Mouse (Mus musculus) heart, embryonic 14.5 days (tissue): ENCODE measurements around the gene Lrg1. TPM values are rescaled to one million over a fixed set of nuclear protein-coding genes. Genes with fewer than 3 reads are reported as not detected.

Experiments used
- ATAC-seq: fragments of 200-750 bp; cut with Nextera tagmentation; 2 replicates; pipeline ENCODE4 v1.8.0; 2017; ENCODE audit warnings: low read depth, moderate TSS enrichment; ENCODE audit not compliant: insufficient number of reproducible peaks, insufficient read depth, low FRiP score
- H3K27ac ChIP-seq, 2 experiments: fragments of 200-500 bp in 1 of 2; fragments of 300-500 bp in 1 of 2; sonication (generic) in 1 of 2; replicated peaks in 1 of 2; 2 replicates each; pipeline ENCODE4 v1.5.1; 2012 to 2014; ENCODE audit warnings: low read depth in 2 of 2, low read length in 2 of 2, control low read depth in 1 of 2, mild to moderate bottlenecking in 1 of 2, mixed read lengths in 1 of 2; ENCODE audit not compliant: control insufficient read depth in 1 of 2, insufficient read depth in 1 of 2
- H3K27me3 ChIP-seq: fragments of 300-500 bp; sonication (generic); 2 replicates; pipeline ENCODE4 v1.6.1; 2014; ENCODE audit warnings: mild to moderate bottlenecking, low read length, control low read depth; ENCODE audit not compliant: control insufficient read depth, insufficient read depth
- H3K36me3 ChIP-seq: fragments of 300-500 bp; sonication (generic); 2 replicates; pipeline ENCODE4 v1.6.1; 2014; ENCODE audit warnings: mild to moderate bottlenecking, control low read depth, low read length, mixed read lengths; ENCODE audit not compliant: control insufficient read depth, insufficient read depth
- H3K4me1 ChIP-seq, 2 experiments: fragments of 200-500 bp in 1 of 2; fragments of 300-500 bp in 1 of 2; sonication (generic) in 1 of 2; 2 replicates each; pipeline ENCODE4 v1.6.1; 2012 to 2014; ENCODE audit warnings: low read length in 2 of 2, control low read depth in 1 of 2, mixed read lengths in 1 of 2; ENCODE audit not compliant: control insufficient read depth in 2 of 2, insufficient read depth in 2 of 2
- H3K4me2 ChIP-seq: fragments of 300-500 bp; sonication (generic); 2 replicates; pipeline ENCODE4 v1.6.1; 2014; ENCODE audit warnings: mild to moderate bottlenecking, low read length
- H3K4me3 ChIP-seq, 2 experiments: fragments of 200-500 bp in 1 of 2; fragments of 300-500 bp in 1 of 2; sonication (generic) in 1 of 2; 2 replicates each; pipeline ENCODE4 v1.5.1; 2012 to 2014; ENCODE audit warnings: low read length in 2 of 2, mild to moderate bottlenecking in 2 of 2, control low read depth in 1 of 2, low read depth in 1 of 2, moderate library complexity in 1 of 2; ENCODE audit not compliant: control insufficient read depth in 1 of 2, insufficient read depth in 1 of 2
- H3K9ac ChIP-seq: fragments of 300-500 bp; sonication (generic); 2 replicates; pipeline ENCODE4 v1.6.1; 2014; ENCODE audit warnings: mild to moderate bottlenecking, low read length
- H3K9me3 ChIP-seq: fragments of 300-500 bp; sonication (generic); 2 replicates; pipeline ENCODE4 v1.6.1; 2016; ENCODE audit warnings: low read length, control low read depth; ENCODE audit not compliant: control insufficient read depth
- WGBS: fragments of 180-500 bp; shearing (Covaris S2); extraction: QIAGEN DNeasy Blood & Tissue Kit; methylation state at CpG from one replicate; pipeline ENCODE4 v1.1.7; 2014; 5-methylcytosine and 5-hydroxymethylcytosine counted together
- polyA plus RNA-seq: library from polyadenylated mRNA; unstranded; fragments of >200 nt; fragmentation: Nextera tagmentation; extraction: Ambion mirVana; gene quantifications from 2 replicates; pipeline ENCODE4 v1.2.1, GENCODE M21; 2014

The Lrg1 gene
- polyA plus RNA-seq, 1 experiment from 2014 or later, result 0.32 TPM

DNA sequence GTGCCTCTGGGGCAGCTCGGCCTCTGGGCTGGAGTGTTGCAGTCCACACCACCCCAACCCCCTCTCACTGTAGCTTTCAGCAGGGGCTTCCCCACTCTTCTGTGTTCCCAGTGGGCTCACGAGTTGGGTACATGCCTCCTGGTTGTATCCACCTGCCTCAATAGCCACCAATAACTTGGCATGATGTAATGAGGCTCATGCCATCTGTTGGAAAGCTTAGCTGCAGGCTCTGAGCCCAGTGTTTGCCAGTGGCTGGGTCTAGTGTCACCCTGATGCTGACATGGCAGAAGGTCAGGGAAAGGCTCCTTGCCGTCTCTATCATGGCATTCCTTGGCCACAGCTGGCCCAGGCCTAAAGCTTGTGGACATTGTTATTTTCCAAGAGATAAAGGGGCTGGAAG is 21.0 kb downstream of the Lrg1 start:
- no peaks in the 10 kb centered on the region for H3K9me3 ChIP-seq
- no peaks in the 10 kb centered on the region for H3K4me1 ChIP-seq
- 93% methylated on average over 3 of the region's 3 CpGs for WGBS
- no peak for ATAC-seq
- no peak overlapping the region for H3K9ac ChIP-seq
- H3K27ac ChIP-seq, result no peak overlapping the region
- no peak overlapping the region for H3K4me2 ChIP-seq
- H3K4me3 ChIP-seq, result no peak overlapping the region
- peaks cover 79% of the 10 kb centered on the region for H3K36me3 ChIP-seq
- H3K27me3 ChIP-seq, result no peaks in the 10 kb centered on the region

DNA sequence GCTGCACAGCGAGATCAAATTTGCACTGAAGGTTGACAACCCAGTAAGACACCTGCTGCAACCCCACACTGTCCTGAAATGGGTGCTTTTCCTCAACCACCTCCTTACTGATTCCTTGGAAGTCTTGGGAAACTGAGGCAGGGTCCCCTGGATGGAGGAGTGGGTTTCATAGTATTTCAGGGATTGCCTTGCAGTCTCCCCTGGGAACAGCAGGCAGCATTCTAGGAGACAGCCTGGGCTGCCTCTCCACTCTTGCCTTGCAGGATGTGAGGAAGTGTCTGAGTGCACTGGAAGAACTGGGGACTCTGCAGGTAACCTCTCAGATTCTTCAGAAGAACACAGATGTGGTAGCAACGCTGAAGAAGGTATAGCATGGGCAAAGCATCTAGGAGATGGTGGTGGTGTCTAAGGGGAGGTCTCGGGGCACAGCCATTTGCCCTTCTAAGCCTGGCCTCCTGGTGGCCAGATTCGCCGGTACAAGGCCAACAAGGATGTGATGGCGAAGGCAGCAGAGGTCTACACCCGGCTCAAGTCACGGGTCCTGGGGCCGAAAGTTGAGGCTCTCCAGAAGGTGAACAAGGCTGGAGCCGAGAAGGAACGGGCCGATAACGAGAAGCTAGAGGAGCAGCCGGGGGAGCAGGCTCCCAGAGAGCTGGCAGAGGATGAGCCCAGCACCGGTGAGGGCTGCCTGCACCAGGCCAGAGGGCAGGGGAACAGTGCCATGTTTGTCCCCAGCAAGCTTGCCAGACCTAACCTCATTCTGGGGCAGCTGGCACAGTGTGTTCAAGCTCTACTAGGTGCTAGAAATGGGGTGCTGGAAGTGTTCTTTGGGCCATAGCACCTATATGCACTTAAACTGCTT is 22.9 kb downstream of the Lrg1 start:
- ATAC-seq, result no peak
- Histone ChIP-seq H3K36me3 (peaks cover 92% of the 10 kb centered on the region), H3K27ac (no peak overlapping the region), H3K27me3 (no peaks in the 10 kb centered on the region), H3K4me3 (no peak overlapping the region), H3K9me3 (no peaks in the 10 kb centered on the region), H3K4me2 (no peak overlapping the region), H3K9ac (no peak overlapping the region), H3K4me1 (no peaks in the 10 kb centered on the region)
- WGBS, result 93% methylated on average over 15 of the region's 15 CpGs

DNA sequence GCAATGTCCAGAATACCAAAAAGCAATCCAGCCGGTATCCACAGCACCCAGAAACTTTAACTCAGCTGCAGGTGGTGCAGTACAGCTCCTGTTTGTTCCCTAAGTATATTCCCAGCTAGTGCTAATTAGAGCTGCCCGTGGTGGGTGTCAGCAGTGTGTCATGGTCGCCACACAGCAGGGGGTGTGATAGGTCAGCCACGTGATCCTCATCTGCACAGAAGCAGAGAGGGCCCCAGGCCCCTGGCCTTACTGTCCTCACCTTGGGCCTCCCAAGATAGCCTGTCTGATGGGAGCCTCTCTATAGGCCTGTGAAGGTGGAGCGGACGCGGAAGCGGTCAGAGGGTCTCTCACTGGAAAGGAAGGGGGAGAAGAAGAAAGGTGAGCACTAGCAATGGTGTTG is 23.6 kb downstream of the Lrg1 start:
- no peak overlapping the region for H3K4me3 ChIP-seq
- no peak for ATAC-seq
- no peak overlapping the region for H3K27ac ChIP-seq
- no peak overlapping the region for H3K4me2 ChIP-seq
- WGBS, result 88% methylated on average over 8 of the region's 8 CpGs
- no peaks in the 10 kb centered on the region for H3K27me3 ChIP-seq
- H3K9ac ChIP-seq, result no peak overlapping the region
- H3K36me3 ChIP-seq, result peaks cover 94% of the 10 kb centered on the region
- no peaks in the 10 kb centered on the region for H3K4me1 ChIP-seq
- H3K9me3 ChIP-seq, result no peaks in the 10 kb centered on the region

DNA sequence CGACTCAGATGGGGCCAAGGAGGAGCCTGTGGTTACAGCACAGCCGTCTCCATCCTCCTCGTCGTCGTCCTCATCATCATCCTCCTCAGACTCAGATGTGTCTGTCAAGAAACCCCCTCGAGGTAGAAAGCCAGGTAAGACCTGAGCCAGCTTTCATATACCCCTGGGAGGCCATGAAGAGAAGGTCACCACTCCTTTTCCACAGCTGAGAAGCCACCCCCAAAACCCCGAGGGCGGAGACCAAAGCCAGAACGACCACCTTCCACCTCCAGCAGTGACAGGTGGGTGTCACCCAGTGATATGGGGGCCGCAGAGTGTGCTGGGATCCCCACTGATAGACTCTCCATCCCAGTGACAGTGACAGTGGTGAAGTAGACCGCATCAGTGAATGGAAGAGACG is 24.9 kb downstream of the Lrg1 start:
- Histone ChIP-seq H3K27me3 (no peaks in the 10 kb centered on the region), H3K4me2 (no peak overlapping the region), H3K9me3 (no peaks in the 10 kb centered on the region), H3K27ac (no peak overlapping the region), H3K4me3 (no peak overlapping the region), H3K4me1 (no peaks in the 10 kb centered on the region), H3K9ac (no peak overlapping the region), H3K36me3 (peaks cover 89% of the 10 kb centered on the region)
- no peak for ATAC-seq
- WGBS, result 92% methylated on average over 12 of the region's 12 CpGs

DNA sequence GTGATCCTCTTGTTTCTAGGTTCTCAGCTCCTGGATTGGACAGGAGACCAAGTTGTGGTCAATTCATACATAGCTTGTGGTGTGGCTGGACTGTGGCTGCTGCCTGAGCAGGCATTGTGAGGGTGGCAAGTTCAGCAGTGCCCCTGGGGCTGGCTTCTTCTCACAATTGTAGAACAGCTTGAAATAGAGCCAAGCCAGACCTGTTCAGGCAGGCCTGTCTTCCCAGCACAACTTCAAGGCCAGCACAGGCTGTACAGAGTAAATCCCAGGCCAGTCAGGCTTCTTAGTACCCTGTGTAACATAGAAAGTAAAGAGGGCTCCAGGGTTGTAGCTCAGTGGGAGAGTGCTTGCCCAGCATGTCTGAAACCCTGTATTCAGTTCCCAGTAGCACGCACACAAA is 29.0 kb downstream of the Lrg1 start:
- H3K4me2 ChIP-seq, result no peak overlapping the region
- WGBS, result 100% methylated on average over 1 of the region's 1 CpGs
- no peaks in the 10 kb centered on the region for H3K27me3 ChIP-seq
- no peaks in the 10 kb centered on the region for H3K9me3 ChIP-seq
- H3K4me1 ChIP-seq, result no peaks in the 10 kb centered on the region
- H3K27ac ChIP-seq, result no peak overlapping the region
- H3K4me3 ChIP-seq, result no peak overlapping the region
- peaks cover 65% of the 10 kb centered on the region for H3K36me3 ChIP-seq
- ATAC-seq, result no peak
- no peak overlapping the region for H3K9ac ChIP-seq

DNA sequence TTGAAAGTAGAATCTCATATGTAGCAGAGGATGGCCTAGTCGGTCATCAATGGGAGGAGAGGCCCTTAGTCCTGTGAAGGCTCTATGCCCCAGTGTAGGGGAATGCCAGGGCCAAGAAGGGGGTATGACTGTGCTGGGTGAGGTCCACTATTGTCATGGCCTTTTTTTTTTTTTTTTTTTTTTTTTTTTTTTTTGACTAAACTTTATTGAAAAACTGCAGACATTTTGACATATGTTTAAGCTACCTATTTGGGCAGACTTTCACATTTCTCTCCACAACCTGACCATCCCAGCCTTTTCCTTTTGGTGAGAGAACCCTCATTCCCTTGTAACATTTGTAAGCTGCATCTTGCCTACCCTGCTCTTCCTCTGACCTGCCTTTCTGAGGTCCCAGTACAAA is 29.5 kb downstream of the Lrg1 start:
- Histone ChIP-seq H3K27me3 (no peaks in the 10 kb centered on the region), H3K4me3 (no peak overlapping the region), H3K4me2 (no peak overlapping the region), H3K4me1 (no peaks in the 10 kb centered on the region), H3K9ac (no peak overlapping the region), H3K36me3 (peaks cover 64% of the 10 kb centered on the region), H3K27ac (no peak overlapping the region), H3K9me3 (no peaks in the 10 kb centered on the region)
- ATAC-seq, result no peak
- 55% methylated on average over 1 of the region's 1 CpGs for WGBS

DNA sequence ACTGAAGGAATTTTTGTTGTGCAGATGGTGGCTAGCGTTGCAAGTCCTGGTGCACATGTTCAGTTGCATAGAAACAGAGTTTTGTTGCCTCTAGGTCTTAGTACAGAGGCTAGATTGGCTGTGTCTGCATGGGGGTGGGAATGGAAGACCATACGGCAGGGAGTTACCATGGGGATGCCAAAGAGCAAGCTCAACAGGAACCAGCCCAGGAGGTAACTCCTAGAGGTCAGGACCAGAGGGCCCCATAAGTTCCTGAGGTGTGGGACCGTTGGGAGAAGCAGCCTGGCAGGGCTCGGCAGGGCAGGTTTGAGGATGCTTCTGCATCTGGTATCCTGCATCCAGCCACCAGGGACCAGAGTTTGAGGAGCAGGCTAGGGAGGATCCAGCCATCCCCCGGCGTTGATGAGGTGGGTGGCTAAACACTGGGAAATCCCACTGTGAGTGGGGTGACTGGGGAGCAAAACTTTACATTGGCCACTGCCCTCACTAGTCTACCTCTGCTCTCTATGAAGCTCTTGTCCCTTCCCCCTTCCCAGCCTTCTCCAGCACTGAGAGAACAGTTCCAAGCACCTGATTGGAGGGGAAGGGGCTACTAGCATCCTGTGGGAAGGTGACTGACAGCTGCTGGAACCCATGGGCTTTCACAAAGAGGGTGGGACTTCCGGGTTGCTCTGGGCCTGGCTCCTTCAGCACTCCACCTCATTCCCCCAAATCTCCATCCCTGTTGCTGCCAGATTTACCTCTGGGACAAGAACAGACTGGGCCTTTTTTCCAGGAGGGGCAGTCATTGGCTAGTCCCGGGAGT is 40.8 kb downstream of the Lrg1 start:
- Histone ChIP-seq H3K4me1 (peaks cover 15 to 21% of the 10 kb centered on the region in 2 experiments), H3K4me2 (peak overlapping the region; percentile 96), H3K9me3 (no peaks in the 10 kb centered on the region), H3K27me3 (no peaks in the 10 kb centered on the region), H3K9ac (peak overlapping the region; percentile 88), H3K4me3 (peak overlapping the region; percentile 87 to 97), H3K36me3 (peaks cover 30% of the 10 kb centered on the region), H3K27ac (no peak overlapping the region)
- WGBS, result 14% methylated on average over 8 of the region's 8 CpGs
- no peak for ATAC-seq
